Mouse (Mus musculus) bone marrow, adult 2 months (tissue): ENCODE measurements around the gene Gpr21.

ENCODE experiments used
- CTCF ChIP-seq: fragments of 200-500 bp; IDR thresholded peaks from 2 replicates; pipeline ENCODE4 v1.5.1; 2011; ENCODE audit warnings: low read length, control low read depth; ENCODE audit not compliant: control insufficient read depth, insufficient read depth
- POLR2A ChIP-seq: fragments of 200-500 bp; IDR thresholded peaks from 2 replicates; pipeline ENCODE4 v1.6.1; 2011; ENCODE audit warnings: low read depth, mild to moderate bottlenecking, control low read depth, low read length, borderline replicate concordance; ENCODE audit not compliant: control insufficient read depth

- TF ChIP-seq CTCF = no peak
- TF ChIP-seq POLR2A = no peak
Observed at GRCm38 (mm10) chr2:37529397-37529796, 13.3 kb downstream of the Gpr21 start.
